Mouse (Mus musculus) left cerebral cortex, postnatal 4 days (tissue): ENCODE results near the gene Xbp1. TPM values are rescaled to one million over a fixed set of nuclear protein-coding genes. Genes with fewer than 3 reads are reported as not detected.
"Not testable (repeated sequence)": the region's sequence is repeated elsewhere in the genome, so short reads cannot be mapped to it uniquely, and the experiment has no call there.

Experiments
- DNase-seq: peaks from one replicate; pipeline ENCODE4 v3.0.0-alpha.2; 2022
- intact Hi-C: fragments of 180-260 bp; cut with DNase I; formaldehyde crosslinking; loops from one replicate; pipeline ENCODE4 v1.15.1; 2025
- total RNA-seq, 2 experiments: library from RNA; stranded (reverse); gene quantifications; 2 replicates each; pipeline ENCODE4 v1.2.3; 2021

The Xbp1 gene
- total RNA-seq, 2 experiments from 2014 or later: 91.7 to 110 TPM

DNA sequence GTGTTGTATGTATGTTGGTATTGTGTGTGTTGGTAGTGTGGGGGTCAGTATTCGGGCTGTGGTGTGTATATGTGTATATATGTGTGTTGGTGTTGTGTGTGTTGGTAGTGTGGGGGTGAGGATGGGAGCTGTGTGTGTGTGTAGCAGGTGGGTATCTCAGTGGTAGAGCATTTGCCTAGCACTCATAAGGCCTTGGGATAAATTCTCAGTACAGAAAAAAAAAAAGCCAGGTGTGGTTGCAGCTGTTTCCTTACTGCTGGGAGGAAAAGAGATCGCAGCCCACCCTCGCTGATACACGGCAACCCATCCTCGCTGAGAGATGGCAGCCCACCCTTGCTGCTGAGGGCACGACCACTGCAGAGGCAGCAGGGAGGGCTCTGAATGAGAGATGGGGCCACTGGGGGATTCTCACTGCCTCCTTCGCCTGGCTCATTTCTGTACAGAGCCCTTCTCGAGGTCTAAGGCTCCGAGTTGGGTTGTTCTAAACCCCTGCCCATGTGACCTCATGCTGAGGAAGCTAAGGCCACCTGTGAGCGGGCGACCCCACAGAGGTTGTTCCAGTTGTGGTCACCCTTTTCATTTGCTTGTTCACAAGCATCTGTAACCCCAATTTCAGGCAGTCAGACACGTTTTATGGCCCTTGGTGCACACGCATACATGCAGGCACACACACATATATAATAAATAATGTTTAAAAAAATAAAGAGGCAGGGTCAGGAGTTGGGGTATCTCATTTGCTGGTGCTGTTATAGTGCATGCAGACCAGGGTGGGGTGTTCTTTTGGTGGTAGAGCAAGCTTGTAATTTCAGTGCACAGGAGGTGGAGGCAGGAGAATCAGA is 19.3 kb upstream of the Xbp1 start:
- intact Hi-C loops: no loop called here
- no peak for DNase-seq

DNA sequence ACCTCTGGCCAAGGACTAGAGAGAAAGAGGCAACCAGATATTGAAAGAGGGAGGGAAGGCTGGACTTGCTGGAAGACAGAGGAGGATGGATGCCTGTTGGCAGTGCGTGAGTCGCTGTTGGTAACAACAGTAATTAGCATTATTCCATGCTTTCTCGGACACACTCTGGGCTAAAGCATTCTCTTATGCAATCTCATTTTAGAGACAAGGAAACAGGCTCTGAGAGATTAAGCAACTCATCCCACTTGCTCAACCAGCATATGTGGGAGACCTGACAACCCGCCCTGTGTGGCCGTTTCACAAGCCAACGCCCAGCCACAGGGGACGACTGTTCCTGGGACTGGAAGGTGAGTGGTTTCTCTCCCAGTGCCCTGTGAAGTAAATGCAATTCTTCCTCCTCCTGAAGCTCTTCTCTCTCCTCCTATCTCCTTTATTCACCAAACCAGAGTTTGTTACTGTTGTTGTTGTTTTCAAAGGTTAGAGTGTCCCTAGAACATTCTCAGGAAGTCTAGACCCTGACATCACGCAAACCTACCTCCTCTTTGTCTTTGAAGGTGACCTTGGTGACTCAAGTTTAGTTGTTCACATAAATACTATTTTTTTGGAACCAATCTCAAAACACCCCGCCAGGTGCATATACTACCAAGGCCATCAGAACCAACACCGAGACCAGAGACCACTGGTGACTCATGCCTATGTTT is 18.0 kb upstream of the Xbp1 start:
- no peak for DNase-seq
- intact Hi-C loops: no loop called here

DNA sequence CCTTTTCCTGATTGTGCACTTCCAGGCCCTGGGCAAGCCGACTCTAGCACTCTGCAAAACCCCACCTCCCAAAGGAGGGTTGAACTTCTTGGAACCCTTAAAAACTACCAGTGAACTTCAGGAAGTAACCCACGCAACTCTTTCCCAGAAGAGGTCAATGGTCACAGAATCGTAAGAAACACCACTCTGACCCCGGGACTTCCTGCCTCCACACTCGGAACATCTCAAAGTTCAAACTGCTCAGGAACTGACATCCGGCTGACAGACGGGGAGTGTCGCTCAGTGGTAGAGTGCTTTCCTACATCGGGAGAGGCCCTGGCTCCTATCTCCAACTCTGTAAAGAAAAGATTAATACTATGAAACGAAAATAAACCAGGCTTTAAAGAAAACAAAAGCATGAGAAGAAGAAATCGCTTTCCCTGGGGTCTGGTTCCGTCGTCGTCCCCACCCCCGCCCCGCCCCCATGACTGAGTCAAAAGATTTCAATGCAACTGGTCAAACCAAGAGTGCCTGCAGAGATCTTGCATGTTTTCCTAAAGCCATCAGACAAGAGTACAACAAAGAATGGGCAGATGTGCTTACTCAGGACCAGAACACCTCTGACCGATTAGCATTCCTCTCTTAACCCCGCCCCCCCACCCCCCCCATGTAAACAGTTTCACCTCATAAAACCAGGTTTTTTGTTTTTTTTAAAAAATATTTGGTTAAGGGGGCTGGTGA is 14.4 kb upstream of the Xbp1 start:
- no peak for DNase-seq
- intact Hi-C loops: no loop called here

DNA sequence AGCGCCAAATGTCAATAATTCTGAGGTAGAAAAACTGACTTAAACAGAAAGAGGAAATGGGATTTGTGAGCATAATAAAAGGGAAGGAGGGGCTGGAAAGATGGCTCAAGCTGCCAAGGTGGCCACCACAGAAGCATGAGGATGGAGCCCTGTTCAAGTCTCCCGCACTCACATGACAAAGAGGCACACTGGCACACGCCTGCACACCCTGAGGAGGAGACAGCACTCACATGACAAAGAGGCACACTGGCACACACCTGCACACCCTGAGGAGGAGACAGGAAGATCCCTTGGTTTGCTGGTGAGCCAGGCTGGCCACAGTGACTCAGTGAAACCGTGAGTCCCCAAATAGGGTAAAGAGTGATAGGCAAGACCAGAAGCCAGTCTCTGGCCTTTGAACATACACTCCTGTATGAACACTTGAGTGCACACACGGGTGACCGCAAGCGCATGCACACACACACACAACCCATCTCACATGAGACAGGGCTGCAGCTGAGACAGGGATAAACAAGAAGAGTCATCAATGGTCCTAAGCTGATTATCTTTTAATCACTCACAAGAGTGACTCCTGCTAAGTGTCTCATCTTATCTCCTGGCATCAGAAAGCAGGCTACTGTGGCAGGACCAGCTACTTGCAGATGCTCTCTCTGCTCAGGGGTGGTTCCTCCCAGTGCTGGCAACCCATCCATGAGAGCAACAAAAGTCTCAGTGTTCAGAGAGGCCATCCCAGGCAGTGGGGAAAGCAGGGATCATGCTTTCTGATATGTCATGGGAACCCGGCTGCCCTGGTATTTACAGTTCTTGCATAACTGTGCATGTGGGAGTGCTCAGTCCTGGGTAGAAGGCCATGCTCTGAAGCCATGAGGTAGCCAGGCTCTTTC is 11.0 kb upstream of the Xbp1 start:
- DNase-seq: no peak
- intact Hi-C loops: no loop called here

DNA sequence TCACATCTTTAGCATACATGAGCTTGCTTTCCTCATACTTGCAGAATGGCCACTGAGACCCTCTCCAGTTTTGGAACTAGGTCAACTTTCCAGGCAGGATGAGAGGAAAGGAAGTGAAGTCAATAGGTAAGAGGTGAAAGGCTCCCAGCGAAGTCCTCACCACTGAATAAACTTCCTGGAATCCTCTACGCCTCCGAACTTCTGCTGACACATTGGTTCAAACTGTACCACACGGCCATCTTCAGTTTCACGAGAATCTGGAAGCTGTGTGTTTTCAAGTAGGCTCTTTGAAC is 10.4 kb upstream of the Xbp1 start:
- no peak for DNase-seq

DNA sequence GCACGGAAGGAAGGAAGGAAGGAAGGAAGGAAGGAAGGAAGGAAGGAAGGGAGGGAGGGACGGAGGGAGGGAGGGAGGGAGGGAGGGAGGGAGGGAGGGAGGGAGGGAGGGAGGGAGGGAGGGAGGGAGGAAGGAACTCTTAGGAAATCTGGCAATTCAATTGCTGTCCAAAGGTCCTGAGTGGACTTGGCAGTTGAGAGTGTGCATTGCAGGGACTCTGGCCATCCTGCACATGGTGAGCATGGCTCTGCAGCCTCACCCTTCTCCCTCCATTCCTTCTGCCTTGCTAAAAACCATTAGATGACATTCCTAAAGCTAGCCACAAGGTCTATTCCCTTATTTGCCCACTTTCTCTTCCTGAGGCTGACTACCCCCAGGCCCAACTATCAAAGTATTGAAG is 9.8 kb upstream of the Xbp1 start:
- intact Hi-C loops, DNase-seq: not testable (repeated sequence)

More for the DNA sequence above, 10.4 kb upstream of the Xbp1 start:
- intact Hi-C loops: no loop called here

DNA sequence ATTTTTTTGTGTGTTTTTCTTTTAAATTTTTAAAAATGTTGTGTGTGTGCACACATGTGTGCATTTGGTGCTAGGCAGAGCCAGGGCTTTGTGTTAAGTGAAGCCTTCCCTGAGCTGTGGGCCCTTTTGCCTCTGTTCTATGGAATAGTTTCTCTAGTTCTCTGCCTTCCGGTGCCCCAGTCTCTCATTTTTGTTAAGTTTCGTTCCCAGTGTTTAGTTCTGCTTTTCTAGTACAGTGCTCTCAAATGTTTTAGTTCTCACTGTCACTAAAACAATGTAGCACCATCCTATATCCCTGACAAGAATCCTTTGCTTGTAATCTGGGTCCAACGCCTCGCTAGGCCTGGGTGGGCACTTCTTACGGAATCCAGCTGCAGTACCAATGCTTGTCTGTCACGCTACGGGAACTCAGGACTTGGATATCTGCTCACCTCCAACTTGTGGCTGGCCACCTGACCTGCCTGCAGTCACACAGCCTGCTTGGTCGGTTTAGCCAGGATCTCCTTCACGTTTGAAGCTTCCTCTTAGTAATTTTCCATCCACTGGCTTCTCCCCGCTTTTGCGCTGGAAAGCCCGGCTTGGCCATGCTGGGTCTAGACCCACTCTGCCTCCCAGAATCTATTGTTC is 8.2 kb upstream of the Xbp1 start:
- DNase-seq: no peak
- intact Hi-C loops: no loop called here

DNA sequence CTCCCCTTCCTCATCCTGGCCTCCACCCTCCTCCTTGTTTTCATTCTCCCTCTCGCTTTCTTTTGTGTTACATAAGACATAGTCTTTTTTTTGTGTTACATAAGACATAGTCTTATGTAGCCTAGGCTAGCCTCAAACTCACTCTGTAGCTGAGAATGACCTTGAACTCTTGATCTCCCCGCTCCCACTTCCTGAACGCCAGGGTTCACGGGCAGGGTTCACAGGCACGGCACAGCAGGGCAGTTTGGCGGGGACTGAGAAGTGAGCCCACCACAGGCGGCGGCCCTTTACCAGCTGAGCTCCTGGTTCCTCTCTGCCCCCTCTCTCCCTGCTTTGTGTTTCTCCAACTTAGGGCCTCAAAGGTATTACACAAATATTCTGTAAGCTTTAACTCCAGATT is 7.5 kb upstream of the Xbp1 start:
- intact Hi-C loops: no loop called here
- no peak for DNase-seq

DNA sequence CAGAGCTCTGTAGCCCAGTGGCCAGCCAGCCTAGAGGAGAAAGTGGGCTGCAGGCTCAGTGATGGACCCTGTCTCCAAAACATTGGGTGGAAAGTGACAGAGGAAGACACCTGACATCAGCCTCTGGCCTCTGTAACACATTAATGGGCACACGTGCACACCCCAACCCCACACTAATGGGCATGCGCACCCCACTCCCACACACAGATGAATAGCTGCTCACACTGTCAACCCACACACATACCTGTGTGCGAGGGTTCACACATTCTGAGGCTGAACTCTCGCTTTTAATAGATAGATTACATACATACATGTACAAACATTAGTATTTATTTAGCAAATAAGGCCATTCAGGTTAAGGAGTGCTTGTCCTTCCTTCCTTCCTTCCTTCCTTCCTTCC is 6.4 kb upstream of the Xbp1 start:
- intact Hi-C loops: no loop called here
- no peak for DNase-seq

DNA sequence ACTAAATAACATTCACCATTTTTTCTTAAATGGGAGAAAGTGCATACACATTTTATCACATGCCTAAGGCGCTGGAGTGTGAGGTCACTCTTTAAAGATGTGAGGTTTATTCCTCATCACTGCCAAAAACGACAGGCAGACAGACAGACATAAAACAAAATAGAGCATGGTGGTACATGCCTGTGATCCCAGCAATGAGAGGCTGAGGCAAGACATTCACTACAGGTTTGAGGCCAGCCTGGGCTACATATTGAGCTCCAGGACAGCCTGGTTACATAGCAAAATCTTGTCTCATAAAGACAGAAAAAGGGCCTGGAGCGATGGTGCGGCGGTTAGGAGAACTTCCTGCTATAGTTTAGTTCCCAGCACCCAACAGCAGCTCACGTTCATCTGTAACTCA is 5.3 kb upstream of the Xbp1 start:
- DNase-seq: no peak
- intact Hi-C loops: no loop called here

DNA sequence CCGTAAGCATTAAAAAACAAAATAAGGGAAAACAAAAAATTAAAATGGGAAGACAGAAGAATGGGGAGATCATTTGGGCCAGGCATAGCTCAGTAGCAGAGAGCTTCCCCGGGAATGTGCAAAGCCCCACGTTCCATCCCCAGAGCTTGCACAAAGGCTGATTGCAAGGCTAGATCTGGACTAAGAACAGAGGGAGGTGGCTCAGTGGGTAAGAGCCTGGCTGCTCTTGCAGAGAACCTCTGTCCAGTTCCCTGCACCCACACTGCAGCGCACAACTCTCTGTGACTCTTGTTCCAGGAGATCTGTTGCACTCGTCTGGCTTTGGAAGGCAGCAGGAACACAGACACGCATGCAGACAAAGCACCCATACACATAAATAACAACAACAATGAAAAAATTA is 4.8 kb upstream of the Xbp1 start:
- intact Hi-C loops: no loop called here
- DNase-seq: no peak

DNA sequence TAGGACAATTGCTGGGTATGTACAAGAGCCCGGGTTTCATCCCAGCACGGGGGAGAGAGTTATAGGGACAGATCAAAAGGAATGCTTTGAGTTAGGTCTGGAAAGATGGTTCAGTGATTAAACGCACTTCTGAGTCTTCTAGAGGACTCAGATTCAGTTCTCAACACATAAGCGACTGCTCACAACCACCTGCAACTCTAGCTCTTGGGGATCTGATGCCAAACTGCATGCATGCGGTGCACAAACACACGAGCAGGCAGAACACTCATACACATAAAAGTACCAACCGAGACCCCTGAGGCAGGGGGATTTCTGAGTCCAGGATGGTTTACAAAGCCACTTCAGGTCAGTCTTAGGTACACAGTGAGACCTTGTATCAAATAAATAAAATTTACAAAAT is 4.3 kb upstream of the Xbp1 start:
- intact Hi-C loops: no loop called here
- no peak for DNase-seq

DNA sequence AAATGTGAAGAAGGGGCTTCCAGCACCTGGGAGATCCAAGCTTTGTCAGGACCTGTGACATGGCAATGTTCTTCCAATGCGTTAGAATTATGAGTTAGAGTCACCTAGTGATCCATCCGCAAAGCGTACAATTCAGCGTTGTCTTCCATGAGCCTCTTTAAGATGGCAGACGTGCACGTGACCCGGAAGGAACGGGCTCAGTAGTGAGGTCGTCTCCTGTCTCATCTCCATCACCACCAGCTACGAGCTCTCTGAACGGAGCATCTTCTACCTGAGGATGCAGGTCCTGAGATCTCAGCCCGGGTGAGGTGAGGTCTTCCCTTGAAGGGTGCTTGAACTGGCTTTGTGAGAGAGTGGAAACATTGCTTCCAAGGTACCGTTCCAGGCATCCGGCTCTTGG is 3.8 kb upstream of the Xbp1 start:
- DNase-seq: no peak
- intact Hi-C loops: no loop called here

DNA sequence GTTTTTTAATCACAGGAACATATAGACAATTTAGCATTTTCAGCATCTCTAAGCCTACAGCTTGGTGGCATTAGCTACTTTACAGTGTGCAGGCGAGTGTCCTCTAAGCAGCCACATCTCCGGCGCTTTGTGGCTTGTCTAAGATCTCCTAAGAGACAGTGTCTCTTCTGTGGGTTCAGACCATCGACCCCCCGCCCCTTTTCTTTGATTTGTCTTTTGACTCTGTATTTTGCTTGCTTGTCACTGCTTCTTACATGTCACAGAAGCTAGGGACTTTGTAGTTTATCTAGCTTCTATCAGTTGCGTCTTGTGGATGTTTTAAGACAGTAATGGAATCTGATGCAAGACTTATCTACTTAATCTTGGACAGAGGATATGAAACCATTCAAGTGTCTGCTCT is 3.1 kb upstream of the Xbp1 start:
- intact Hi-C loops: no loop called here
- no peak for DNase-seq

DNA sequence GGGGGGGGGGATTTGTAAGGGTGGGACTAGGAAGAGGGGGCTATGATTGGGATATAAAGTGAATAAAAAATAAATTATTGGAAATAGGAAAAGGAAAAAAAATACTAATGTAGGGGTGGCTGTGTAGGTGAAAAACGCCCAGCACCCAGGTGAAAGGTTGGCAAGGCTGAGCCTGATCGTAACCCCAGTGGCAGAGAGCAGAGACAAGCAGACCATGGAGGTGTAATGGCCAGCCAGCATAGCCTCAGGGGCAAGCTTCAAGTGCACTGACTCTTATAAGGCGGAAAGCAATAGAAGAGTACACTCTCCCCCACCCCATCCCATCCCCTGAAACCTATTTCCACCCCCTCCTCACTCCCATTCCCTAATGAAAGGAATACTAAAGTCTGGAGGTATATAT is 778 bp upstream of the Xbp1 start:
- intact Hi-C loops: loop anchor here (5.0 kb wide), 1 partner anchor 32 kb away; no protein-coding TSS in a partner anchor
- DNase-seq: no peak

DNA sequence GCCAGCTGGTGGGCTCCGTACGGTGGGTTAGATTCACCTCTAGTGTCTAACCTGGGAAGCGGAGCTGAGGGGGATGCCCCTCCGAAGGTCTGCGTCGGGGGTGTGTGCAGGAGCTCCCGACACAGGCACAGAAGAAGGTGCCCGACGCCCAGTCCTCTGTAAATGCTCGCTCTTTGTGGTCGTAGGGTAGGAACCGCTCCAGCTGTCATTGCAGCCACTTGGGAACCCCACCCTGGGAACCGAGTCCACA is 732 bp downstream of the Xbp1 start:
- intact Hi-C loops: loop anchor here (5.0 kb wide), 1 partner anchor 34 kb away; no protein-coding TSS in a partner anchor
- no peak for DNase-seq

DNA sequence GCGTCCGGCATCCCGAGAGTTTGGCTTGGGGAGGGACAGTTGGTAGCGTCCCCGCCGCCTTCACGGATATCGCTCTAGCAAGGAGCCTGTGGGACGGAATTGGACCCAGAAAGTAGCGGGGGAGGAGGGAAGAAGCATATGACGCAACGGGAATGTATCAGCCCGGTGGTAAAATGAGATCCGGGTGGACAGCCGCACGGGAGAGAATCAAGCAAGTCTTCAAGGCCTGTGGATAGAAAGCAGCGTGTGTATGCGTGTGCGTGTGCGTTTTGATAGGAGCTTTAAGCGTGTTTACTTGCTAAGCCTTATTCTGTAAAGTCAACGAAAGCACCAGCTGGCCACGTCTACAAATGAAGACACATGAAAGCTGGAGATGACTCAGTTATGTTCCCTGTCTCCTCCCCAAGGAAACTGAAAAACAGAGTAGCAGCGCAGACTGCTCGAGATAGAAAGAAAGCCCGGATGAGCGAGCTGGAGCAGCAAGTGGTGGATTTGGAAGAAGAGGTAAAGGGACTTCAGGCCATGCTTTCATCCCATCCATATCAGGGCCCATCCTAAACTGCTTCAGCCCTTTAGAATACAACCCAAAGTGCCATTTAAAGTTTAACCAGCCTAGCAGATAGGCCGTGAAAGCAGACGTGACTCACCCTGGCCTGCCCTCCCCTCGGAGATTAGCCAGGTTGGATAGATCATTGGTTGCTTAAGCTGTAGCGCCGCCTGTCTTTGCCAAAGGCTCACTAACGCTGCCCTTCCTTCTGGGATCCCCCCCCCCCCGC is 1.2 kb downstream of the Xbp1 start:
- peak; percentile 71 for DNase-seq
- intact Hi-C loops: loop anchor here (5.0 kb wide), 1 partner anchor 34 kb away; no protein-coding TSS in a partner anchor

DNA sequence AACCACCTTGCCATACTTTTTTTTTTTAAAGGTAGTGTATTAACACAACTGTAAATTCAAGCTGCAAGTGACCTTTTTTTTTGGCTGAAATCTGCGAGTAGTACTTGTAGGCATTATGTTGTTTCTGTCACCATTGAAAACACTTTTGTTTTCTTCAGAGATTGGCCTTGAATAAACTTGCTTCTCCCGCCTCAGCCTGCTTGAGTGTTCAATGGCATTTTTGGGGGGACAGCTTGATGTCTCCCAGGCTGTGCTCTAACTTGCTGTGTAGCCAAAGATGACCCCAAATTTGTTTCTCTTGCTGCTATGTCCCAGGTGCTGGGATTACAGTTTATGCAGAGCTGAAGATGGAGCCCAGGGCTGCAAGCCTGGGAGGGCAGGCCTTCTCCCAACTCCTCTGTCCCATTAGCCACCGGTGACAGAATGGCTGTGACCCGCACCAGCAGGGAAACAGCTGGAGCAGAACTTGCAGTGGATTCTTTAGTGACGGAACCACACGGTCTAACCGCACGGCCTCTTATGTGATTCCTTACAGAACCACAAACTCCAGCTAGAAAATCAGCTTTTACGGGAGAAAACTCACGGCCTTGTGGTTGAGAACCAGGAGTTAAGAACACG is 2.4 kb downstream of the Xbp1 start:
- DNase-seq: no peak
- intact Hi-C loops: loop anchor here (5.0 kb wide), 1 partner anchor 36 kb away; no protein-coding TSS in a partner anchor

DNA sequence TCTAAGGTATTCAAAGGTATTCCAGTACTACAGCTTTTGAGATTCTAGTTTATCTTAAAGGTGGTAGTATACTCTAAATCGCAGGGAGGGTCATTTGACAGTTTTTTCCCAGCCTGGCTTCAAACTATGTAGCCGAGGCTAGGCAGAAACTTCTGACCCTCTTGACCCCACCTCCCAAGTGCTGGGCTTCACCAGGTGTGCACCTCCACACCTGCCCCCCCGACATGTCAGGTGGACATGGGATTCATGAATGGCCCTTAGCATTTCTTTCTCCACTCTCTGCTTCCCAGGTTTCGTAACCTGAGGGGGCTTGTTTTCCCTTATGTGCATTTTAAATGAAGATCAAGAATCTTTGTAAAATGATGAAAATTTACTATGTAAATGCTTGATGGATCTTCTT is 5.0 kb downstream of the Xbp1 start:
- no peak for DNase-seq
- intact Hi-C loops: no loop called here
